ENCODE assay signal across 7 mouse cellular contexts in the genomic region with DNA sequence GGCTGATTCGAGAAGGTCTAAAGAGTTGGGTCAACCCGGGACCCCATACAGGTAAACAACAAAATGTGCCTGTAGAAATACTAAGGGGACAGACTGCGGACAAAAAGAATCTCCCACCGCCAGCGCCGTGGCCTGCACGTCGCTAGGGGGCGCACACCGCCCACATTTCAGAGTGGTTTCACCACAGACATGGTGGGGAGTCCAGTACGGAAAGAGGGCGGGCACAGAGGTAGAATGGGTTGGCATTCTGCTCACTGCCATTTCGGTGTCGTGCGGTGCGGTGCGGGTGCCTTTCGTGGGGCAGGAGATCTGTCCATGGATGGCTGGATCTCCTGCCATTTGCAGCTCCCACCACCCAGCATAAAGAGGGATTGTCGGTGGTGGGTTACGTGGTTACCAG. TPM values are rescaled to one million over a fixed set of nuclear protein-coding genes. Genes with fewer than 3 reads are reported as not detected.
DNase-seq lines count a peak whose midpoint lies in the region; ATAC-seq lines count a peak whose summit lies in the region.

No protein-coding gene starts in this region.

- H3K4me1 ChIP-seq in limb, embryonic 10.5 days = peaks cover 63% of the 10 kb centered on the region
- peaks cover 56% of the 10 kb centered on the region for H3K4me1 ChIP-seq in midbrain, embryonic 12.5 days

- H3K9me3 ChIP-seq in limb, embryonic 10.5 days (replicated peaks) = no peaks in the 10 kb centered on the region
- no peaks in the 10 kb centered on the region for H3K9me3 ChIP-seq in midbrain, embryonic 12.5 days

- H3K27ac ChIP-seq in limb, embryonic 10.5 days = peak overlapping the region; percentile 96
- peak overlapping the region; percentile 88 for H3K27ac ChIP-seq in midbrain, embryonic 12.5 days (replicated peaks)

- peak overlapping the region; percentile 84 for H3K9ac ChIP-seq in midbrain, embryonic 12.5 days (replicated peaks)

- WGBS in limb, embryonic 10.5 days = 5% methylated on average over 20 of the region's 20 CpGs
- WGBS in midbrain, embryonic 12.5 days = 3% methylated on average over 20 of the region's 20 CpGs

- ATAC-seq in granulocyte monocyte progenitor cell, adult 5-6 weeks (replicated peaks; ENCODE audit: poor library complexity, severe bottlenecking) = peak; percentile 62
- peak; percentile 41; the same call in 1 of the 2 replicates for ATAC-seq in midbrain, embryonic 12.5 days (ENCODE audit: low FRiP score, low read depth)

- H3K4me3 ChIP-seq in limb, embryonic 10.5 days = peak overlapping the region; percentile 89
- peak overlapping the region; percentile 72 for H3K4me3 ChIP-seq in midbrain, embryonic 12.5 days

- peak; percentile 93 for DNase-seq in adrenal gland, adult 2 months
- peak; percentile 91 for DNase-seq in embryo, embryonic 9.5 days (ENCODE audit: extremely low spot score)
- peak; percentile 82 for DNase-seq in kidney, adult 11 months
- peak; percentile 95 for DNase-seq in limb, embryonic 10.5 days (ENCODE audit: low spot score)
- peak; percentile 76 for DNase-seq in skeletal muscle tissue, adult 2 months (ENCODE audit: low read depth, low spot score)

- peaks cover 55% of the 10 kb centered on the region for H3K36me3 ChIP-seq in limb, embryonic 10.5 days
- H3K36me3 ChIP-seq in midbrain, embryonic 12.5 days = peaks cover 46% of the 10 kb centered on the region

- H3K4me2 ChIP-seq in midbrain, embryonic 12.5 days (replicated peaks) = peak overlapping the region; percentile 94

- no peaks in the 10 kb centered on the region for H3K27me3 ChIP-seq in limb, embryonic 10.5 days (ENCODE audit: low read depth, poor library complexity, severe bottlenecking)
- H3K27me3 ChIP-seq in midbrain, embryonic 12.5 days = peaks cover 38% of the 10 kb centered on the region

RNA-seq across cellular contexts. Expression of gene Ccnd1, which starts 2.2 kb away (rescaled TPM):
- total RNA-seq in adrenal gland, adult 2 months (2021) = 100 to 1,000 TPM; 105 to 244 TPM
- 115 and 133 TPM in 2 replicates for polyA plus RNA-seq in adrenal gland, adult 2 months (2012; rRNA removed)
- total RNA-seq in granulocyte monocyte progenitor cell, adult 5-6 weeks (2014; fragmentation: Nextera tagmentation) = 6.0 and 10.6 TPM in 2 replicates
- total RNA-seq in granulocyte monocyte progenitor cell, adult 5-6 weeks (2017) = 6.2 and 8.9 TPM in 2 replicates
- 152 and 160 TPM in 2 replicates for polyA plus RNA-seq in limb, embryonic 10.5 days (2016; fragmentation: Nextera tagmentation; extraction: Ambion mirVana)
- 259 and 289 TPM in 2 replicates for polyA plus RNA-seq in midbrain, embryonic 12.5 days (2016; fragmentation: Nextera tagmentation; extraction: Ambion mirVana)

RNA-seq across cellular contexts. Expression of gene LTO1, which starts 22.6 kb away (rescaled TPM):
- 10 to 100 TPM; 20.5 to 27.0 TPM for total RNA-seq in adrenal gland, adult 2 months (2021)
- 7.8 and 9.5 TPM in 2 replicates for polyA plus RNA-seq in adrenal gland, adult 2 months (2012; rRNA removed)
- 13.3 and 20.9 TPM in 2 replicates for total RNA-seq in granulocyte monocyte progenitor cell, adult 5-6 weeks (2014; fragmentation: Nextera tagmentation)
- 16.6 and 20.8 TPM in 2 replicates for total RNA-seq in granulocyte monocyte progenitor cell, adult 5-6 weeks (2017)
- polyA plus RNA-seq in limb, embryonic 10.5 days (2016; fragmentation: Nextera tagmentation; extraction: Ambion mirVana) = 23.4 and 27.2 TPM in 2 replicates
- polyA plus RNA-seq in midbrain, embryonic 12.5 days (2016; fragmentation: Nextera tagmentation; extraction: Ambion mirVana) = 33.6 and 36.4 TPM in 2 replicates

RNA-seq across cellular contexts. Expression of gene Fgf15, which starts 41.2 kb away (rescaled TPM):
- under 1 TPM in 1 of 2 experiments, not detected in 1; 0.14 TPM for total RNA-seq in adrenal gland, adult 2 months (2021)
- polyA plus RNA-seq in adrenal gland, adult 2 months (2012; rRNA removed) = 0.07 TPM in 1 of 2 replicates, not detected in the other
- total RNA-seq in granulocyte monocyte progenitor cell, adult 5-6 weeks (2014; fragmentation: Nextera tagmentation) = not detected in 2 replicates
- 0.09 TPM in 1 of 2 replicates, not detected in the other for total RNA-seq in granulocyte monocyte progenitor cell, adult 5-6 weeks (2017)
- polyA plus RNA-seq in limb, embryonic 10.5 days (2016; fragmentation: Nextera tagmentation; extraction: Ambion mirVana) = 0.35 and 0.70 TPM in 2 replicates
- polyA plus RNA-seq in midbrain, embryonic 12.5 days (2016; fragmentation: Nextera tagmentation; extraction: Ambion mirVana) = 69.8 and 95.0 TPM in 2 replicates

Comparison
In these comparisons a context has a peak if more than half of its experiments do, and no peak if none do; other contexts are left out.
1. Peak in every context shown above with its lines: DNase-seq, ATAC-seq, H3K4me3 ChIP-seq and H3K27ac ChIP-seq.
2. RNA of gene Fgf15, which starts 41.2 kb away (polyA plus RNA-seq): 69.8 to 95.0 TPM in midbrain, embryonic 12.5 days; 0.35 to 0.70 TPM in limb, embryonic 10.5 days and 0.07 TPM in adrenal gland, adult 2 months; every median in the first group is over 10 times any median in the second.